Mouse (Mus musculus) stomach, postnatal 0 days (tissue): ENCODE results near the gene Il6st.
"Not testable (repeated sequence)": the region's sequence is repeated elsewhere in the genome, so short reads cannot be mapped to it uniquely, and the experiment has no call there.

Source experiments
- CTCF ChIP-seq: IDR thresholded peaks from 2 replicates; pipeline ENCODE4 v1.5.1; 2016; ENCODE audit warnings: antibody characterized with exemption, low read depth, mild to moderate bottlenecking, moderate library complexity
- EP300 ChIP-seq: optimal IDR thresholded peaks from 2 replicates; pipeline ENCODE3; 2016; ENCODE audit warnings: antibody characterized with exemption

GRCm38 (mm10) chr13:112427136-112427470 lies 36.8 kb upstream of the Il6st start:
- TF ChIP-seq CTCF, EP300: not testable (repeated sequence)
